Mouse (Mus musculus) cortical plate, adult 2 months (tissue): ENCODE measurements around the gene Ghdc.

ENCODE experiments used
- CTCF ChIP-seq: fragments of 200-500 bp; IDR thresholded peaks from 2 replicates; pipeline ENCODE4 v1.5.1; 2011; ENCODE audit warnings: mild to moderate bottlenecking, control low read depth, low read length; ENCODE audit not compliant: insufficient read depth; ENCODE audit errors: extremely low read depth
- POLR2A ChIP-seq: fragments of 200-500 bp; IDR thresholded peaks from 2 replicates; pipeline ENCODE4 v1.6.1; 2011; ENCODE audit warnings: mild to moderate bottlenecking, low read length, control low read depth; ENCODE audit not compliant: insufficient read depth; ENCODE audit errors: extremely low read depth

DNA sequence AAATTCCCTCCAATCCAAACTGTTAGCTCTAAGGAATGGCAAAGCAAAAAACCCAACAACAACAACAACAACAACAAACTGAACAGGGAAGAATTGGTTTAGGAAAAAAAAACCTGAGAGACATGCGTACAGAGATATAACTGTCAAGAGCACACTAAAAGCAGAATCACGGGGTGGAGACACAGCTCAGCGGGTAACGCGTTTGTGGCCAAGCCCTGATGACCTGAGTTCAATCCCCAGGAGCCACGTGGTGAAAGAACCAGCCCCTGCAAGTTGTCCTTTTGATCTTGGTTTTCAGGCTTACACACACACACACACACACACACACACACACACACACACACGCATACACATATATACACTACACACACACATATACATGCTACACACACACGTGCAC, 48.3 kb upstream of the Ghdc start:
- TF ChIP-seq POLR2A: no peak
- TF ChIP-seq CTCF: no peak
